Mouse (Mus musculus) MEL (cell line): ENCODE results near the gene Pacsin1. TPM values are rescaled to one million over a fixed set of nuclear protein-coding genes. Genes with fewer than 3 reads are reported as not detected.

Experiments
- DNase-seq: peaks from one replicate; pipeline ENCODE4 v3.0.0; 2011; ENCODE audit warnings: low read depth, low spot score
- H3K27ac ChIP-seq: 2 replicates; pipeline ENCODE4 v1.5.1; 2012; ENCODE audit warnings: low read depth, mild to moderate bottlenecking, control low read depth, low read length, moderate library complexity; ENCODE audit not compliant: control insufficient read depth
- H3K27me3 ChIP-seq, 2 experiments: fragments of 150-350 bp in 1 of 2; sonication (generic) in 1 of 2; 2 replicates each; pipeline ENCODE4 v1.6.1; 2012; ENCODE audit warnings: low read length in 2 of 2, mild to moderate bottlenecking in 2 of 2, improper control_type of control experiment in 1 of 2, moderate library complexity in 1 of 2; ENCODE audit not compliant: insufficient read depth in 2 of 2, control insufficient read depth in 1 of 2
- H3K36me3 ChIP-seq, 2 experiments: 2 replicates each; pipeline ENCODE4 v1.6.1; 2012 to 2014; ENCODE audit warnings: low read length in 2 of 2, improper control_type of control experiment in 1 of 2, inconsistent platforms in 1 of 2, mild to moderate bottlenecking in 1 of 2; ENCODE audit not compliant: insufficient read depth in 2 of 2, control insufficient read depth in 1 of 2
- H3K4me1 ChIP-seq, 2 experiments: fragments of 150-350 bp in 1 of 2; sonication (generic) in 1 of 2; 2 replicates each; pipeline ENCODE4 v1.6.1; 2012; ENCODE audit warnings: low read length in 2 of 2, improper control_type of control experiment in 1 of 2, mild to moderate bottlenecking in 1 of 2; ENCODE audit not compliant: insufficient read depth in 2 of 2, control insufficient read depth in 1 of 2
- H3K4me3 ChIP-seq, 2 experiments: fragments of 150-350 bp in 1 of 2; sonication (generic) in 1 of 2; 2 replicates each; pipeline ENCODE4 v1.5.1; 2012; ENCODE audit warnings: low read depth in 2 of 2, low read length in 2 of 2, mild to moderate bottlenecking in 2 of 2, moderate library complexity in 2 of 2, control low read depth in 1 of 2, improper control_type of control experiment in 1 of 2; ENCODE audit not compliant: control insufficient read depth in 1 of 2, insufficient read depth in 1 of 2
- H3K79me2 ChIP-seq: 2 replicates; pipeline ENCODE4 v1.6.1; 2012; ENCODE audit warnings: mild to moderate bottlenecking, low read length, moderate library complexity; ENCODE audit not compliant: control insufficient read depth, poor library complexity, insufficient read depth
- H3K9ac ChIP-seq: 2 replicates; pipeline ENCODE4 v1.6.1; 2012; ENCODE audit warnings: low read depth, mild to moderate bottlenecking, control low read depth, low read length, moderate library complexity; ENCODE audit not compliant: control insufficient read depth, poor library complexity, severe bottlenecking
- H3K9me3 ChIP-seq: fragments of 150-350 bp; sonication (generic); replicated peaks from 2 replicates; pipeline ENCODE4 v1.6.1; 2012; ENCODE audit warnings: mild to moderate bottlenecking, low read length, improper control_type of control experiment, moderate library complexity; ENCODE audit not compliant: insufficient read depth
- BHLHE40 ChIP-seq: IDR thresholded peaks from 2 replicates; pipeline ENCODE4 v1.6.1; 2012; ENCODE audit warnings: low read depth, mild to moderate bottlenecking, inconsistent platforms, low read length, improper control_type of control experiment, borderline replicate concordance
- CTCF ChIP-seq, 3 experiments: IDR thresholded peaks in 2 of 3; conservative IDR thresholded peaks in 1 of 3; 2 replicates each; pipeline ENCODE4 v1.5.1; 2011 to 2012; ENCODE audit warnings: low read length in 3 of 3, low read depth in 2 of 3, mild to moderate bottlenecking in 2 of 3, improper control_type of control experiment in 1 of 3, inconsistent platforms in 1 of 3, mixed read lengths in 1 of 3, moderate library complexity in 1 of 3; ENCODE audit not compliant: control insufficient read depth in 1 of 3, insufficient read depth in 1 of 3, poor library complexity in 1 of 3, severe bottlenecking in 1 of 3
- E2F4 ChIP-seq: IDR thresholded peaks from 2 replicates; pipeline ENCODE4 v1.6.1; 2011; ENCODE audit warnings: low read depth, low read length, improper control_type of control experiment, borderline replicate concordance
- ELF1 ChIP-seq: IDR thresholded peaks from 2 replicates; pipeline ENCODE4 v1.6.1; 2014; ENCODE audit warnings: low read depth, mild to moderate bottlenecking, inconsistent platforms, low read length, improper control_type of control experiment, moderate library complexity
- EP300 ChIP-seq, 2 experiments: IDR thresholded peaks; 2 replicates each; pipeline ENCODE4 v1.6.1; 2011; ENCODE audit warnings: improper control_type of control experiment in 2 of 2, low read length in 2 of 2, low read depth in 1 of 2, mild to moderate bottlenecking in 1 of 2
- ETS1 ChIP-seq: IDR thresholded peaks from 2 replicates; pipeline ENCODE4 v1.6.1; 2012; ENCODE audit warnings: low read depth, mild to moderate bottlenecking, inconsistent platforms, low read length, improper control_type of control experiment, moderate library complexity
- GABPA ChIP-seq: IDR thresholded peaks from 2 replicates; pipeline ENCODE4 v1.6.1; 2012; ENCODE audit warnings: low read depth, mild to moderate bottlenecking, inconsistent platforms, low read length, improper control_type of control experiment, moderate library complexity
- GATA1 ChIP-seq: IDR thresholded peaks from 2 replicates; pipeline ENCODE4 v1.6.1; 2011; ENCODE audit warnings: low read depth, low read length, improper control_type of control experiment
- JUND ChIP-seq: IDR thresholded peaks from 2 replicates; pipeline ENCODE4 v1.6.1; 2011; ENCODE audit warnings: low read depth, mild to moderate bottlenecking, improper control_type of control experiment, low read length
- KAT2A ChIP-seq: conservative IDR thresholded peaks from 2 replicates; pipeline ENCODE4 v1.6.1; 2012; ENCODE audit warnings: low read depth, low read length, improper control_type of control experiment, inconsistent platforms
- MAX ChIP-seq: IDR thresholded peaks from 2 replicates; pipeline ENCODE4 v1.6.1; 2011; ENCODE audit warnings: low read length, improper control_type of control experiment
- MAZ ChIP-seq: IDR thresholded peaks from 2 replicates; pipeline ENCODE4 v1.6.1; 2012; ENCODE audit warnings: low read depth, mild to moderate bottlenecking, inconsistent platforms, low read length, improper control_type of control experiment
- MEF2A ChIP-seq: IDR thresholded peaks from 2 replicates; pipeline ENCODE4 v1.6.1; 2014; ENCODE audit warnings: low read depth, mild to moderate bottlenecking, inconsistent platforms, low read length, improper control_type of control experiment; ENCODE audit not compliant: poor library complexity, insufficient replicate concordance, severe bottlenecking; ENCODE audit errors: extremely low read depth
- MXI1 ChIP-seq: IDR thresholded peaks from 2 replicates; pipeline ENCODE4 v1.6.1; 2011; ENCODE audit warnings: mild to moderate bottlenecking, low read depth, low read length, improper control_type of control experiment
- NRF1 ChIP-seq: IDR thresholded peaks from 2 replicates; pipeline ENCODE4 v1.6.1; 2014; ENCODE audit warnings: low read depth, mild to moderate bottlenecking, inconsistent platforms, low read length, improper control_type of control experiment, moderate library complexity; ENCODE audit not compliant: poor library complexity, insufficient read depth, severe bottlenecking
- POLR2A ChIP-seq, 2 experiments: IDR thresholded peaks; 2 replicates each; pipeline ENCODE4 v1.6.1; 2011 to 2012; ENCODE audit warnings: low read length in 2 of 2, mild to moderate bottlenecking in 2 of 2, control low read depth in 1 of 2, improper control_type of control experiment in 1 of 2, low read depth in 1 of 2, moderate library complexity in 1 of 2; ENCODE audit not compliant: control insufficient read depth in 1 of 2, insufficient read depth in 1 of 2, poor library complexity in 1 of 2
- POLR2AphosphoS2 ChIP-seq: IDR thresholded peaks from 2 replicates; pipeline ENCODE4 v1.6.1; 2011; ENCODE audit warnings: low read length, improper control_type of control experiment
- POLR2AphosphoS5 ChIP-seq: IDR thresholded peaks from 2 replicates; pipeline ENCODE4 v1.6.1; 2012; ENCODE audit warnings: low read depth, borderline replicate concordance, mild to moderate bottlenecking, inconsistent platforms, low read length, moderate library complexity, mixed read lengths
- RCOR1 ChIP-seq: IDR thresholded peaks from 2 replicates; pipeline ENCODE4 v1.6.1; 2012; ENCODE audit warnings: low read depth, mild to moderate bottlenecking, inconsistent platforms, low read length, improper control_type of control experiment
- SIN3A ChIP-seq: IDR thresholded peaks from 2 replicates; pipeline ENCODE4 v1.6.1; 2012; ENCODE audit warnings: low read length, improper control_type of control experiment, inconsistent platforms
- SMC3 ChIP-seq: IDR thresholded peaks from 2 replicates; pipeline ENCODE4 v1.6.1; 2011; ENCODE audit warnings: low read depth, low read length, improper control_type of control experiment
- TAL1 ChIP-seq: IDR thresholded peaks from 2 replicates; pipeline ENCODE4 v1.6.1; 2012; ENCODE audit warnings: mild to moderate bottlenecking, inconsistent platforms, low read length, moderate library complexity, mixed read lengths
- TBP ChIP-seq: IDR thresholded peaks from 2 replicates; pipeline ENCODE4 v1.8.0; 2011; ENCODE audit warnings: low read depth, low read length, improper control_type of control experiment
- TCF12 ChIP-seq: IDR thresholded peaks from 2 replicates; pipeline ENCODE4 v1.6.1; 2014; ENCODE audit warnings: low read depth, mild to moderate bottlenecking, inconsistent platforms, low read length, improper control_type of control experiment, moderate library complexity
- USF1 ChIP-seq: IDR thresholded peaks from 2 replicates; pipeline ENCODE4 v1.6.1; 2014; ENCODE audit warnings: low read depth, mild to moderate bottlenecking, inconsistent platforms, low read length, improper control_type of control experiment, moderate library complexity
- USF2 ChIP-seq, 2 experiments: IDR thresholded peaks; 2 replicates each; pipeline ENCODE4 v1.6.1; 2011 to 2012; ENCODE audit warnings: improper control_type of control experiment in 2 of 2, low read length in 2 of 2, borderline replicate concordance in 1 of 2, inconsistent platforms in 1 of 2, low read depth in 1 of 2, mild to moderate bottlenecking in 1 of 2; ENCODE audit not compliant: insufficient read depth in 1 of 2
- ZC3H11A ChIP-seq: IDR thresholded peaks from 2 replicates; pipeline ENCODE4 v1.6.1; 2012; ENCODE audit warnings: low read depth, mild to moderate bottlenecking, inconsistent platforms, low read length, improper control_type of control experiment
- ZKSCAN1 ChIP-seq: IDR thresholded peaks from 2 replicates; pipeline ENCODE4 v1.6.1; 2012; ENCODE audit warnings: low read depth, mild to moderate bottlenecking, inconsistent platforms, low read length, improper control_type of control experiment, moderate library complexity
- ZNF384 ChIP-seq: IDR thresholded peaks from 2 replicates; pipeline ENCODE4 v1.6.1; 2012; ENCODE audit warnings: low read depth, mild to moderate bottlenecking, inconsistent platforms, low read length, improper control_type of control experiment
- polyA plus RNA-seq, 2 experiments: library from polyadenylated mRNA; stranded (reverse) in 1 of 2; unstranded in 1 of 2; fragments of >175 nt in 1 of 2; fragments of >200 nt in 1 of 2; gene quantifications; 2 replicates each; pipeline versions ENCODE4 v1.2.1 to v1.2.4; 2012; ENCODE audit warnings: low replicate concordance in 2 of 2, low read depth in 1 of 2; ENCODE audit not compliant: insufficient read length in 2 of 2, insufficient read depth in 1 of 2, missing spikeins in 1 of 2
- total RNA-seq: library from RNA; depleted of rRNA; stranded (reverse); fragments of 300-350 nt; gene quantifications from 2 replicates; pipeline ENCODE4 v1.2.3, GENCODE M21; 2012

Pacsin1 gene
- total and polyA plus RNA-seq, 3 experiments = 0.17 TPM; not detected in 2

GRCm38 (mm10) chr17:27610679-27611518, 44.4 kb upstream of the Pacsin1 start:
- TF ChIP-seq MXI1 (peak; percentile 61; the same call in 1 of the 2 replicates), TCF12 (peak; percentile 60), POLR2AphosphoS5 (no peak), JUND (0 out of 2 replicates have a peak, but pooled peaks have one; percentile 27), SIN3A (peak; percentile 75), USF2 (IDR thresholded peaks at IDR 0.05; ENCODE audit: borderline replicate concordance in 1 of 2, insufficient read depth in 1 of 2, low read depth in 1 of 2, low read length in 2 of 2) (no peak), TAL1 (peak; percentile 45), ZNF384 (no peak), ZKSCAN1 (no peak), ZC3H11A (no peak), MAZ (no peak), E2F4 (no peak), GATA1 (peak; percentile 70), GABPA (no peak), MEF2A (no peak), RCOR1 (peak; percentile 84), MAX (peak; percentile 19; the same call in 1 of the 2 replicates), POLR2A (IDR thresholded peaks at IDR 0.05; ENCODE audit: control insufficient read depth in 1 of 2, insufficient read depth in 1 of 2, low read depth in 1 of 2, low read length in 2 of 2, poor library complexity in 1 of 2) (no peak), CTCF (IDR thresholded peaks at IDR 0.05 in 2 of 3, conservative IDR thresholded peaks at IDR 0.05 in 1 of 3; ENCODE audit: control insufficient read depth in 1 of 3, insufficient read depth in 1 of 3, low read depth in 2 of 3, low read length in 3 of 3, poor library complexity in 1 of 3, severe bottlenecking in 1 of 3) (no peak), KAT2A (no peak), POLR2AphosphoS2 (no peak), SMC3 (no peak), ETS1 (peak; percentile 33), USF1 (no peak), NRF1 (no peak), EP300 (IDR thresholded peaks at IDR 0.05; ENCODE audit: low read depth in 1 of 2, low read length in 2 of 2) (peak; percentile 58 to 63), TBP (no peak), BHLHE40 (no peak; the same call in 1 of the 2 replicates), ELF1 (no peak)
- H3K79me2 ChIP-seq = peaks cover 84% of the 10 kb centered on the region
- H3K36me3 ChIP-seq = peaks cover 0 to 17% of the 10 kb centered on the region in 2 experiments
- no peaks in the 10 kb centered on the region for H3K9me3 ChIP-seq
- no peak overlapping the region for H3K4me3 ChIP-seq
- H3K4me1 ChIP-seq = peaks cover 11 to 27% of the 10 kb centered on the region in 2 experiments
- peak; percentile 39 for DNase-seq
- no peaks in the 10 kb centered on the region for H3K27me3 ChIP-seq
- peak overlapping the region; percentile 14; the same call in 1 of the 2 replicates for H3K27ac ChIP-seq
- no peak overlapping the region for H3K9ac ChIP-seq
